Mouse (Mus musculus): ENCODE measurements around the gene Barx1. TPM values are rescaled to one million over a fixed set of nuclear protein-coding genes. Genes with fewer than 3 reads are reported as not detected.
A peak's percentile ranks its signal among the peaks of the same experiment; 100 is the strongest.

The Barx1 gene
- not detected for total RNA-seq (2021)
- long read RNA-seq, experiment 1 = 0 reads
- long read RNA-seq, experiment 2 = 0 reads

- intact Hi-C loops (cut with DNase I) = no loop called here
- DNase-seq (ENCODE audit: low spot score in 2 of 2) = no peak
These were observed at the start of gene Barx1 for GRCm38 (mm10) chr13:48662431-48663143. TSS of gene Barx1 (plus strand) at chr13:48662998.

GRCm38 (mm10) chr13:48614525-48614924, 48.3 kb upstream of the Barx1 start:
- no peak for DNase-seq (ENCODE audit: low spot score in 2 of 2)
- intact Hi-C loops (cut with DNase I) = no loop called here

- DNase-seq (ENCODE audit: low spot score in 2 of 2) = no peak
These were observed 45.0 kb upstream of the Barx1 start for GRCm38 (mm10) chr13:48617774-48618173.

GRCm38 (mm10) chr13:48618890-48619289, 43.9 kb upstream of the Barx1 start:
- intact Hi-C loops (cut with DNase I) = no loop called here
- DNase-seq (ENCODE audit: low spot score in 2 of 2) = no peak

More at GRCm38 (mm10) chr13:48617774-48618173, 45.0 kb upstream of the Barx1 start:
- intact Hi-C loops (cut with DNase I) = no loop called here

- DNase-seq (ENCODE audit: low spot score in 2 of 2) = no peak
- intact Hi-C loops (cut with DNase I) = no loop called here
These were observed 37.8 kb upstream of the Barx1 start for GRCm38 (mm10) chr13:48624968-48625398.

- intact Hi-C loops (cut with DNase I) = no loop called here
These were observed 37.2 kb upstream of the Barx1 start, which contains the start of gene Ptpdc1 for GRCm38 (mm10) chr13:48625433-48626184. TSS of gene Ptpdc1 (minus strand) at chr13:48625664.

GRCm38 (mm10) chr13:48631691-48632090, 31.1 kb upstream of the Barx1 start:
- intact Hi-C loops (cut with DNase I) = no loop called here
- DNase-seq (ENCODE audit: low spot score in 2 of 2) = no peak

More at GRCm38 (mm10) chr13:48625433-48626184, 37.2 kb upstream of the Barx1 start, which contains the start of gene Ptpdc1:
- DNase-seq (ENCODE audit: low spot score in 2 of 2) = peak; percentile 98

- intact Hi-C loops (cut with DNase I) = no loop called here
- no peak for DNase-seq (ENCODE audit: low spot score in 2 of 2)
These were observed 25.1 kb upstream of the Barx1 start for GRCm38 (mm10) chr13:48637706-48638105.

GRCm38 (mm10) chr13:48639570-48639969, 23.2 kb upstream of the Barx1 start:
- intact Hi-C loops (cut with DNase I) = loop anchor here (1.0 kb wide), 1 partner anchor 111 kb away; no protein-coding TSS in a partner anchor
- DNase-seq (ENCODE audit: low spot score in 2 of 2) = peak; percentile 81 to 85

- intact Hi-C loops (cut with DNase I) = loop anchor here (10.0 kb wide), 1 partner anchor 1338 kb away; no protein-coding TSS in a partner anchor
- no peak for DNase-seq (ENCODE audit: low spot score in 2 of 2)
These were observed 19.7 kb upstream of the Barx1 start for GRCm38 (mm10) chr13:48643072-48643471.

- DNase-seq (ENCODE audit: low spot score in 2 of 2) = no peak
- intact Hi-C loops (cut with DNase I) = loop anchor here (10.0 kb wide), 1 partner anchor 1339 kb away; no protein-coding TSS in a partner anchor
These were observed 18.8 kb upstream of the Barx1 start for GRCm38 (mm10) chr13:48643991-48644390.

GRCm38 (mm10) chr13:48646696-48647095, 16.1 kb upstream of the Barx1 start:
- intact Hi-C loops (cut with DNase I) = loop anchor here (10.0 kb wide), 1 partner anchor 1342 kb away; no protein-coding TSS in a partner anchor
- no peak for DNase-seq (ENCODE audit: low spot score in 2 of 2)

GRCm38 (mm10) chr13:48650615-48651014, 12.2 kb upstream of the Barx1 start:
- intact Hi-C loops (cut with DNase I) = loop anchor here (5.0 to 10.0 kb wide), 2 partner anchors 344 to 522 kb away; no protein-coding TSS in a partner anchor
- DNase-seq (ENCODE audit: low spot score in 2 of 2) = peak in 1 of 2 experiments; percentile 25

GRCm38 (mm10) chr13:48651132-48652065, 11.4 kb upstream of the Barx1 start:
- intact Hi-C loops (cut with DNase I) = loop anchor here (5.0 to 10.0 kb wide), 2 partner anchors 343 to 521 kb away; no protein-coding TSS in a partner anchor
- no peak for DNase-seq (ENCODE audit: low spot score in 2 of 2)

GRCm38 (mm10) chr13:48653788-48654770, 8.7 kb upstream of the Barx1 start:
- intact Hi-C loops (cut with DNase I) = loop anchor here (2.0 to 10.0 kb wide), 3 partner anchors 147 to 518 kb away; no protein-coding TSS in a partner anchor
- peak; percentile 63 to 82 for DNase-seq (ENCODE audit: low spot score in 2 of 2)

GRCm38 (mm10) chr13:48655637-48656036, 7.2 kb upstream of the Barx1 start:
- intact Hi-C loops (cut with DNase I) = loop anchor here (2.0 to 10.0 kb wide), 2 partner anchors 145 to 339 kb away; no protein-coding TSS in a partner anchor
- DNase-seq (ENCODE audit: low spot score in 2 of 2) = peak; percentile 69 to 75

GRCm38 (mm10) chr13:48657791-48658190, 5.0 kb upstream of the Barx1 start:
- DNase-seq (ENCODE audit: low spot score in 2 of 2) = no peak
- intact Hi-C loops (cut with DNase I) = loop anchor here (10.0 kb wide), 1 partner anchor 337 kb away; no protein-coding TSS in a partner anchor

All from left cerebral cortex, postnatal 14 days (tissue).